Mouse (Mus musculus) embryonic fibroblast, embryonic 13.5 days (primary cell): ENCODE results near the gene Gm4450.

ENCODE experiments used
- CTCF ChIP-seq: IDR thresholded peaks from 2 replicates; pipeline ENCODE4 v1.5.1; 2011; ENCODE audit warnings: mild to moderate bottlenecking, control low read depth, low read length, moderate library complexity, borderline replicate concordance; ENCODE audit not compliant: insufficient read depth
- POLR2A ChIP-seq: IDR thresholded peaks from 2 replicates; pipeline ENCODE4 v1.6.1; 2011; ENCODE audit warnings: low read depth, mild to moderate bottlenecking, control low read depth, low read length, moderate library complexity

DNA sequence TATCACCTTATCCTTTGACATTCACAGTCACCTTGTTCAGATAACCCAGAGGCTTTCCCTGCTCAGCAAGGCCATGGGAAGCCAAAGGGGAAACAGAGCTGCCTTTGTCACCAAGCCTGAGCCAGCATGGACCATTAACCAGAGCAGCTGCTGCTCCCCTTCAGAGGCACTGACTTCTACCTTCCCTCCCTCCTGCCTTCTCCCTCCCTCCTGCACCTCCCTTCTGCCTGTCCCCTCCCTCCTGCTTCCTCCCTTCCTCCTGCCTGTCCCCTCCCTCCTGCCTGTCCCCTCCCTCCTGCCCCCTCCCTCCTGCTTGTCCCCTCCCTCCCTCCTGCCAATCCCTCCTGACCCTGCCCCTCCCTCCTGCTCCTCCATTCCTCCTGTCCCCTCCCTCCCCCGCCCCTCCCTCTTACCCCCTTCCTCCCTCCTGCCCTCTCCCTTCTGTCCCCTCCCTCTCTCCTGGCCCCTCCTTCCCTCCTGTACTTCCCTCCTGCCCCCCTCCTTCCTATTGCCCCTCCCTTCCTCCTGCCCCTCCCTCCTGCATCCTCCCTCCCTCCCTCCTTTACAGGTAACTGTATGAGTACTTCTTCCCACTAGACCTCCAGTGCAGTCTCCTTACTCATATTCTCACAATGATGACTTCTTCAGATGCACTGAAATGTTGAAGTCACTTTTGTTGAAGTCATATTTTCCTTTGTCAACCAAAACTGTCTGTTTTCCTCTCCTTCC, 22.7 kb downstream of the Gm4450 start:
- TF ChIP-seq CTCF = no peak
- TF ChIP-seq POLR2A = no peak
